Mouse (Mus musculus) embryo, embryonic 10 days (tissue): ENCODE results near the gene Rasgef1a.

Source experiments
- DNase-seq: peaks from one replicate; pipeline ENCODE4 v3.0.0-alpha.2; 2015; ENCODE audit warnings: low spot score

The Rasgef1a gene

GRCm38 (mm10) chr6:118010756-118011615 is at the start of gene Rasgef1a:
TSS of gene Rasgef1a (plus strand) at chr6:118011438.
- no peak for DNase-seq

DNA sequence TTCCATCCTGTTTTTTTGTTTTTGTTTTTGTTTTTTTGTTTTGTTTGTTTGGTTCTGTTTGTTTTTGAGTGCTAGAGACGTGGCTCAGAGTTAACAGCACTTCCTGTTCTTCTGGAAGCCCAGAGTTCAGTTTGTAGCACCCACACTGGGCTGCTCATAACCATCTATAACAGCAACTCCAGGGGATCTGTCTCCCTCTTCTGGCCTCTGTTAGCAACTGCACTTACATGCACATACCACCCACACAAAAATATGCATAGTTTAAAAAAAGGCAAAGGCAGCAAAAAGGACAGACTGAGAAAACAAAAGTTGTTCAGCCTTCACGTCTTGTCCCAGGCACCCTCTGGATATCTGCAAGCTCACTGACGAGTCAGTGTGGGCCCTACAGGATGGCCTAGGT is 48.0 kb upstream of the Rasgef1a start:
- DNase-seq = no peak

GRCm38 (mm10) chr6:117966729-117967128 is 44.5 kb upstream of the Rasgef1a start:
- peak; percentile 19 for DNase-seq

DNA sequence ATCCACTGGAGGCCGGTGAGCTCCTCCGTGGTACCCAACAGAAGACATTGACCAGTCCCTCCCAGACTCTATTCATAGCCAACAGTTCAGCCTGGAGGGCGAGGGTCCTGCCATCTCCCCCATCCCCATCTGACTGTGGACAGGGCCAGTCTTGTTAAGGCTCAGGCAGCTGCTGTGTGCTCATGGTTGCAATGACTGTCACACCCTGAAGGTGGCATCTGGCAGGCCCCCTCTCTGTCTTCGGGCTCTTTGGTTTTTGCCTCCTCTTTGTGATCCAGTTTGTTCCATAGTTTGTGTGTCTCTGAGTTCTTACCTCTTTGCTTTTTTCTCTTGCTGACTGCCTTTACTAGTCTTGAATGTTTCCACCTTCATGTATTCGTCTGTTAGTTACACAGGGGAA is 24.1 kb upstream of the Rasgef1a start:
- no peak for DNase-seq

- no peak for DNase-seq
Measured at GRCm38 (mm10) chr6:117989209-117989608, 22.0 kb upstream of the Rasgef1a start.

DNA sequence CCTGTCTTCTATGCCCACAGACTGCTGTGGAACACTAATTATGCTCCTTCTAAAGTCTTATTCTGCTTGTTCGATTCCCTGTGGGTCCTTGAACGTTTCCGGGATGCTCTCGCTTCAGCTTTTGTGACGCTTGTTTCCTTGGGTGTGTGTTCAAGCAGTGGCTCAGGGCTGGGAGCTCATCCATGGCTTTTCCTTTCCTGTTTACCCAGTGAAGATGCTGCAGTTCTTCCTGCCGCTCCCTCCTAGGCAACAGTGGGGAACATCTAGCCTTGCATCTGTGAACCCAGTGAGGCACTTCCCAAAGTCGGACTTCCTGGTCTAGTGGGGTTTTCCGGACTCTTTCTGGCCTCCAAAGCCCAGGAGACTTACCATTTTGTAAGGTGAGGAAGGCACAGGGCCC is 20.6 kb upstream of the Rasgef1a start:
- no peak for DNase-seq

DNA sequence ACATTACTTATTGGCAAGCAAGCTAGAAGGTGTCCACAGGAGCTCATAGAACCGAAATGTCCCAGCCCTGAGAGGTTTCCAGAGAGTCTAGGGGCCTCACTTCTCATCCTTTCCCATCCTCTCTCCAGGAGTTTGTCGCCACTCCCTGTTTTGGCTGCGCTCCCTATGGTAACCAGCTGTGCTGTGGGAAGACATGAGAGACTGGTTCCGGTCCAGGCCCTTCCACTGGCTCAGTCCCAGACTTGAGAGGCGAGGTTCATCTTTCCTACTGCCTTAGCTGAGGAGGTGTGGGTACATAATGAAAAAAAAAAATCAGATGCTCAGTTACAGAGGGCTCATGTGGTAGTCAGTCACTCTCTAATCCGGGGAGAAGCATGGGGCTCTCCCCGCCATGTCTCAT is 19.9 kb upstream of the Rasgef1a start:
- no peak for DNase-seq

DNA sequence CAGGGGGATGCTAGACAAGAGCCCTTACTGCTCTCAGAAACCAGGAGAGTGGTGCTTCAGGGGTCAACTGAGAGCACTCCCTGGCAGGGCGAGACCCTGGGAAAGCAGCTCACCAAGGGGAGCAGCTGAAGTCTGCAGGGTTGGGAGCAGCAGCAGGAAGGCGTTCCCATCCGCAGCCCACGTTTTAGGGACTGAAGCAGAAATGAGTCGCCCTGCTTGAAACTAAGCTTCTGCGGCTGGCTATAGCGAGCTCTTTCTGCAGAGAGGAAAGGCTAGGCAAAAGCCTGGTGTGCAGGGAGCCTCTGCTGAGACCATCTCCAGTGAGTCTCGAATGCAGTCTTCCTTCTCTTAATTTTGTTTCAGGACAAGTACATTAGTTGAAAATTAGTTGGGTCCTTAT is 19.3 kb upstream of the Rasgef1a start:
- DNase-seq = no peak

DNA sequence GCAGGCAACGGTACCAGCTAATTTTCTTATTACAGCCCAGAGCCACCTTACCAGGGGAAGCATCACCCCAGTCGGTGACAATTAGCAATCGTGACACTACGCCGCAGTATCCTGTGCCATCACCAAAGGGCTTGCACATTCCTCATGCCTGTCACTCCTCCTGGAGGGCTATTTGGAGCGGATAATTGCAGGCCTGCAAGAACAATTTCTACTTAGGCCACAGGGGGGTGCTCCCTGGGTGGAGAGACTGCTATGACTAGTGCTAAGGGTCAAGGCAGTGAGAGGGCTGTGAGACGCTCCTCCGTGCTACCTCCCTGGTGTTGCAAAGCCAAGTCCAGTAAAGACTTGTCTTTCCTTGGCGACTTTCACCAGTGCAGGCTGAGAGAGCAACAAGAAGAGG is 16.1 kb upstream of the Rasgef1a start:
- DNase-seq = peak; percentile 22

DNA sequence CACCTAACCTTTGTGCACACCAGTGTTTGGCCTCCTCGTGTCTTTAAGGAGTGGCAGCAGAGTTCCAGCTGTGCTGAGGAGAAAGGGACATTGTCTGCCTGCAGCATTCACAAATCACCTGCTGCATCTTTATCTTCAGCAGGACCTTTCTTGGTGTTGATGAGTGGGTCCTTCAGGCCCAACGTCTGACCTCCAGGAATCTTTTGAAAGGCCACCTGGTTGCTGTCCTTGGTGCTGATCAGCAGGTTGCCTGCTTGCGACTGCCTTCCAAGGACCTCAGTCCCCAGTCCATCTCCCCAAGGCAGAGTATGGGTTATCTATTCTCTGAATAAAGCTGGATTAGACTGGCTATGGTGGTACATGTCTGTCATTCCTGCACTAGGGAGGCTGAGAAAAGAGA is 10.0 kb upstream of the Rasgef1a start:
- DNase-seq = peak; percentile 55

DNA sequence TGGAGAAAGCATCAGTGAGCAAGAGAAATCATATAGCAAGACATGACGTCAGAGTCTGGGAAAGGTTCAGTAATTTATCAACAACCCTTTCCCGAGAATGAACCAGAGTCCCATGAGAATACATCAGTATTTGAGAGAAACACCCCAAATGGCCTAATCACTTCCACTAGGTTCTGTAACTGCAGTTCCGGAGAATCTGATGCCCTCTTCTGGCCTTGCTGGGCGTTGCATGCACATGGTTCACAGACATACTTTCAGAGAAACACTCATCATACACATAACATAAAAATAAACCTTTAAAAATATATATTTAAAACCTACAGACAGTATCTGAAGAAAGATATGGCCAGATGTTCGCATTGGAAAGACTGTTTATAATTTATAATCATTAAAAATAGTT is 3.9 kb upstream of the Rasgef1a start:
- peak; percentile 45 for DNase-seq

GRCm38 (mm10) chr6:118007843-118008539 is 3.2 kb upstream of the Rasgef1a start:
- DNase-seq = no peak

DNA sequence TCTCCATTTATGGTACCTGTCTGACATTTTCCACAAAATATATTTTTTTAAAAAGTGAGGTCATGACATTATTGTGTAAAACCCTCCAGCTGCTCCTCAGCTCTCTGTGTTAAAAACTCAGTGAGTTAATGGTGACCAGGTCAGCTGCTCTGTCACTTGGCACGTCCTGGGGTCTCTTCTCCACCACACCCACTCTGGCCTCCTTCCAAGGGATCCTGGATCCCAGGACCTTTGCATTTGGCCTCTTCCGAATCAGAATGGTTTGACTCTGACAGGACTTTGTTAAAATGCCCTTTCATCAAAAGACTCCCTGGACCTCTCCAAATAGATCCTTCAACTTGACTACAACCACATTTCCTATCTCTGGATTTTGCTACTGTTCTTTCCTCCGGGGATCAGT is 982 bp upstream of the Rasgef1a start:
- DNase-seq = no peak

- DNase-seq = no peak
Measured at GRCm38 (mm10) chr6:118011616-118012316, 528 bp downstream of the Rasgef1a start.

GRCm38 (mm10) chr6:118012317-118012700 is 1.1 kb downstream of the Rasgef1a start:
- DNase-seq = no peak

DNA sequence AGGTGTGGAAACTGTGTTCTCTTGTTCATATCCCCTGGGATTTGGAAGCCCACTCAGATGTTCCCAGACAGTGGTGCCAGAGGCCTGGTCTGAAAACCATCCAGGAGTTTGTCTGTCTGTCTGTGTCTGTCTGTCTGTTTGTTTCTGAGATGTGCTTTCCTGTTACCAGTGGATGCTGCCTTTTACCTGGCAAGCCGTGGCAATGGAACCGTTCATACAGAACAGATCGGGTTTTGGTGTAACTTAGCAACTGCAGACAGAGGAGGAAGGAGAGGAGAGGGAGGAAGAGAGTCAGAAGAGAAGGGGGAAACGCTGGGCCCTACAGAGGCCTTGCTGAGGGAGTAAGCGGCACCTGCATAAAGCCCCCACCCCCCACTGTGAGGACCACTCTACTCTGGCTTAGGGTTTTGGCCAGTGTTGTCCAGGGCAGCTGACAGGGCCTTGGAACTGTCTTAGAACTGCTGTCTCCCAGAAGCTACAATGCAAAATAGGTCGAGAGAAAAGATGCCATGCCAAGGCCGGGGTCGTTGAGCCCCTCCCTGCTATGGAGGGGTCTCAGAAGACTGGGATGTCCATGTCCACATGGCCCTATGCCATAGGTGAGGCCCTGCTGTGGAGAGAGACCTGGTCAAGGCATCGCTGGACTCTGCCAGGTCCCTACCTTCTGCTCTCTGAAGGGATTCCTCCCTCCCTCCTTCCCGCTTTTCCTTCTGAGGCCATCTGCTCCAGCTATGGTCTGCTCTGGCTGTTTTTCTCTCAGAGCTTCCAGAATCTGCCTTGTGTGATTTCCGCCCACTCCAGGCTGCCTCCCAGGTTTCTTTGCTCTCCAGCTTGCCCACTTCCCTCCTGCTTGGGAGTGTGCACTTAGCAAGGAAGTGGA is 2.0 kb downstream of the Rasgef1a start:
- DNase-seq = no peak

GRCm38 (mm10) chr6:118014881-118015280 is 3.6 kb downstream of the Rasgef1a start:
- DNase-seq = no peak

DNA sequence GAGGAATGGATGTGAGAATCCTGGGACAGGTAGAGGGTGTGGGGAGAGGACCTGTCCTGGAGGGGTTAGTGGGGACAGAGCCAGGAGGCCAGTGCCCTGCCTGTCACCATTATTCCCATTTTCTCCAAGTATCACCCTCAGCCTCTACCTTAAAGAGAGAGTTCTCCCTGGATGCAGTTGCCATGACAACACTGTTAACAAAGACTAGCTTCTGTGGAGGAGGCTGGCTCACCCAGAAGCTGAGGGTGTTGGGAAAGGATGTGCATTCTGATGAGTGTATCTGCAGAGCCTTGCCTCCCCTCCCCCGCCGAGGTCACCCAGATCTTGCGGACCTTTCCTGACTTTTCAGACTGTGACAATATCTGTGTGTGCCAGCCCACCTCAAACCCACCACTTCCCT is 4.7 kb downstream of the Rasgef1a start:
- peak; percentile 39 for DNase-seq

- no peak for DNase-seq
Measured at GRCm38 (mm10) chr6:118018666-118019065, 7.4 kb downstream of the Rasgef1a start.

DNA sequence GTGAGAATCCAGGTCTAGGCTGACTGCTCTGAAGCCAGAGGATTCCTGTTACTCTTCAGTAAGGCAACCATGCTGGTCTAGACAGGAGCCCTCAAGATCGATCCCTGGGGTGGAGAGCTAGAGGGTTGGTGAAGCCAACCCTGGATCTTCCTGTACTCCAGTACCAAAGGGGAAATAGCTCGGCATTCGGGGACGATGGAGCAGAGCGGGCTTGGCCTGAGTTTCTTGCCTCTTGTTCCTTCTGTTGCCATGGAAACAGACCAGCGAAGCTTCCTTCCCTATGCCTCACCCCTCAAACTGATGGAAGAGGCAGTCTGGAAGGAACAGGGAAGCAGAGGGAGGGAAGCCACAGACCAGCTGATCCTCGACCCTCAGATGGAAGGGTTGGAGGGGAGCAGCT is 8.3 kb downstream of the Rasgef1a start:
- peak; percentile 55 for DNase-seq

DNA sequence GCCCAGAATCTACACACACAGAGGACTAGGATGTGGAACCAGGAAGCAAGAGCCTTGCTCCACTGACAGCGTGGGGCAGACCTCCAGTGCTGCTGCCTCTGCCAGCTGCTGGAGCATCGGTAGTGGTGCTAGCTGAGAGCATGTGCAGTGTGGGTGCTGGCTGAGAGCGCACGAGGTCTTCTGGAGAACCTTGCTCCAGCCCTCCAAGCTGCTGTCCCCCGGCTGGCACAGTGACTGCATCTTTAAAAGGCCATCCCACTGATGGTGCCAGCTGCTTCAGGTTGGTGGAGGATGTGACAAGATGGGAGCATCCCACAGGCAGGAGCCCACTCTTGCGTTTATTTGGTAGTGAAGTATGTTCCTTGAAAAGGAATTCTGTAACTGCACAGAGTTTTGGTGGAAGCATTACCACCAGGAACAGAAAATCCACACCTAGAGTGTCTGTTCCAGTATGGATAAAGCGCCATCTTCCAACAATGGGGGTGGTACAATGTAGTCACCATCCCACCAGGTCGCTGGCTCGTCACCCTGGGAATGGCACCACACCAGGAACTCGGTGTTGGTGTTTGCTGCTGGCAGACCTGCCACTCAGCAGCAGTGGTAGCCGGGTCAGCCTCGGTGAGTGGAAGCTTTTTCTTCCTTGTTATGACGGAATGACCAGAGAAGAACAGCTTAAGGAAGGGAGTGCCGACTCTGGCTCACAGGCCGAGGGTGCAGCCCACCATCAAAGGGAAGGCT is 11.8 kb downstream of the Rasgef1a start:
- no peak for DNase-seq
